Mouse (Mus musculus) kidney, postnatal 25 days (tissue): Measurements from ENCODE around the gene Hs3st6.

Experiments
- DNase-seq, 2 experiments: peaks; one replicate each; pipeline ENCODE4 v3.0.0; 2021; ENCODE audit warnings: mixed read lengths in 2 of 2

The Hs3st6 gene

GRCm38 (mm10) chr17:24729067-24729466, 23.7 kb upstream of the Hs3st6 start:
- DNase-seq, result no peak

- no peak for DNase-seq
Measured at GRCm38 (mm10) chr17:24730787-24731186, 22.0 kb upstream of the Hs3st6 start.

GRCm38 (mm10) chr17:24732233-24732935, 20.4 kb upstream of the Hs3st6 start:
- peak in 1 of 2 experiments; percentile 65 for DNase-seq

GRCm38 (mm10) chr17:24733434-24734050, 19.2 kb upstream of the Hs3st6 start:
- DNase-seq, result no peak

- DNase-seq, result no peak
Measured at GRCm38 (mm10) chr17:24734513-24734912, 18.3 kb upstream of the Hs3st6 start.

- no peak for DNase-seq
Measured at GRCm38 (mm10) chr17:24735446-24735845, 17.3 kb upstream of the Hs3st6 start.

- peak; percentile 98 to 99 for DNase-seq
Measured at GRCm38 (mm10) chr17:24736330-24737051, 16.3 kb upstream of the Hs3st6 start, which contains the start of gene Msrb1. Gene Msrb1, plus strand, starts transcription at chr17:24736642.

GRCm38 (mm10) chr17:24737135-24737810, 15.5 kb upstream of the Hs3st6 start:
- peak; percentile 40 to 69 for DNase-seq

- DNase-seq, result peak; percentile 74 to 83
Measured at GRCm38 (mm10) chr17:24738238-24738637, 14.6 kb upstream of the Hs3st6 start.

- no peak for DNase-seq
Measured at GRCm38 (mm10) chr17:24739926-24740325, 12.9 kb upstream of the Hs3st6 start.

- DNase-seq, result no peak
Measured at GRCm38 (mm10) chr17:24742307-24742706, 10.5 kb upstream of the Hs3st6 start.

- DNase-seq, result no peak
Measured at GRCm38 (mm10) chr17:24743896-24744295, 8.9 kb upstream of the Hs3st6 start.

GRCm38 (mm10) chr17:24744381-24744780, 8.4 kb upstream of the Hs3st6 start:
- no peak for DNase-seq

- peak; percentile 86 to 93 for DNase-seq
Measured at GRCm38 (mm10) chr17:24745526-24746497, 7.0 kb upstream of the Hs3st6 start.

GRCm38 (mm10) chr17:24746986-24747385, 5.8 kb upstream of the Hs3st6 start:
- no peak for DNase-seq

GRCm38 (mm10) chr17:24751528-24751927, 1.3 kb upstream of the Hs3st6 start:
- no peak for DNase-seq

- DNase-seq, result no peak
Measured at GRCm38 (mm10) chr17:24757394-24757793, 4.6 kb downstream of the Hs3st6 start.

- DNase-seq, result peak in 1 of 2 experiments; percentile 42
Measured at GRCm38 (mm10) chr17:24761121-24761520, 8.3 kb downstream of the Hs3st6 start.

GRCm38 (mm10) chr17:24765016-24765905, 12.5 kb downstream of the Hs3st6 start:
- DNase-seq, result no peak

- peak; percentile 51 to 68 for DNase-seq
Measured at GRCm38 (mm10) chr17:24766266-24766875, 13.6 kb downstream of the Hs3st6 start.
